Mouse (Mus musculus) brown adipose tissue, adult 24 weeks (tissue): ENCODE data around the gene Kcnd3. TPM values are rescaled to one million over a fixed set of nuclear protein-coding genes. Genes with fewer than 3 reads are reported as not detected.

Source experiments
- H3K27ac ChIP-seq: fragments of 200-500 bp; replicated peaks from 2 replicates; pipeline ENCODE4 v1.5.1; 2012; ENCODE audit warnings: low read depth, mild to moderate bottlenecking, low read length
- H3K4me1 ChIP-seq: fragments of 200-500 bp; 2 replicates; pipeline ENCODE4 v1.6.1; 2012; ENCODE audit warnings: low read length, mixed read lengths; ENCODE audit not compliant: control insufficient read depth, insufficient read depth, insufficient read length
- H3K4me3 ChIP-seq: fragments of 200-500 bp; 2 replicates; pipeline ENCODE4 v1.5.1; 2012; ENCODE audit warnings: low read depth, mild to moderate bottlenecking, low read length, moderate library complexity; ENCODE audit not compliant: insufficient read depth
- polyA plus RNA-seq: library from polyadenylated mRNA; stranded (reverse); fragments of >200 nt; gene quantifications from 2 replicates; pipeline ENCODE4 v1.2.4, GENCODE M21; 2012; ENCODE audit not compliant: missing spikeins, insufficient read depth, insufficient read length

The Kcnd3 gene
- polyA plus RNA-seq, 1 experiment: 0.28 TPM

- peak overlapping the region; percentile 76 for H3K27ac ChIP-seq
- peaks cover 19% of the 10 kb centered on the region for H3K4me1 ChIP-seq
- no peak overlapping the region for H3K4me3 ChIP-seq
Measured at GRCm38 (mm10) chr3:105696387-105697147, 244.4 kb downstream of the Kcnd3 start.

DNA sequence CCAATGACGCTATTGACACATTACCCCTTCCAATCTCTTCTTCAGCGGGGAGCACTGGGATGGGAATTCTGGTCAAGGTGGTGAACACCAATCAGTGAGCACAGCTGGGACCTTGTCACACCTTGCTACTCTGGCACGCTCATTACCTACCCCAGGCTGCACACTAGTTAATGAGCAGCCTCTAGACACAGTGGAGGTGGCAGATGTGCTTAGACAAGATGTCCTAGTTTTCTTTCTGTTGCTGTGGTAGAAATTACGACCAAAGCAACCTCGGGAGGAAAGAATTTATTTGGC, 245.0 kb downstream of the Kcnd3 start:
- H3K4me1 ChIP-seq: peaks cover 24% of the 10 kb centered on the region
- peak overlapping the region; percentile 76 for H3K27ac ChIP-seq
- no peak overlapping the region for H3K4me3 ChIP-seq

- H3K27ac ChIP-seq: no peak overlapping the region; the same call in 1 of the 2 replicates
- H3K4me1 ChIP-seq: peaks cover 24% of the 10 kb centered on the region
- H3K4me3 ChIP-seq: no peak overlapping the region
Measured at GRCm38 (mm10) chr3:105698311-105698710, 246.2 kb downstream of the Kcnd3 start.

DNA sequence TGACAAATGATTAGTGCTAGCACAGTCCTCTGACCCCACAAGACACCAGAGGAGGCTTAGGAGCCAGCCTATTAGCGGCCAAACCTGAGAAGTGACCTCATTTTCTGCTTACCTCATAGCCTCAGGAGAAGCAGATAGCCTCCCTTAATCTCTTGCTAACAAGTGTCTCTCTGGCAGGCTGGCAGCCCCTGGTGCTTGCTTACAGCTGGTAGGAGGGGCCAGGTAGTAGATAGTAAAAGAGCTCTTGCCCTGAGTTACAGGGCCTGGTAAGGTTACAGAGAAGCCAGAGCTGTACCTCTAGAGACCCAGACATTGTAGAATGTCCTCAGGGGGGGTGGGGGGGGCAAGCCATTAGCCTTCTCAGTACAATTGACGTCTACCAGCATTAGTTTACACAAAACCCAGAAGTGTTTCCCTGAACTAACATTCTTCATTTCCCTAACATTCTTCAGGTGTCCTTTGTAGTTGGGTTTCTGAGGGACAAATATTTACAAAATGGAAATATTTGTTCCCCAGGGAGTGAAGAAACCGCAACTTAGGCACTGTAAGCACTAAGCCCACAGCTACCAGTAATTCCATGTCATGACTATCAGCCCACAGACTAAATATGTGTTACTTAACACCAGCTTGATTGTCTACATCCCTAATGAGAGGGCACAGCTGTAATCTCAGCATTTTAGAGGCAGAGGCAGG, 247.3 kb downstream of the Kcnd3 start:
- Histone ChIP-seq H3K27ac (0 out of 2 replicates have a peak overlapping the region, but pooled peaks have one; percentile 9), H3K4me3 (no peak overlapping the region), H3K4me1 (peaks cover 24% of the 10 kb centered on the region)

- Histone ChIP-seq H3K27ac (peak overlapping the region; percentile 97), H3K4me1 (peaks cover 16% of the 10 kb centered on the region), H3K4me3 (peak overlapping the region; percentile 48)
Measured at GRCm38 (mm10) chr3:105700786-105701185, 248.7 kb downstream of the Kcnd3 start.

DNA sequence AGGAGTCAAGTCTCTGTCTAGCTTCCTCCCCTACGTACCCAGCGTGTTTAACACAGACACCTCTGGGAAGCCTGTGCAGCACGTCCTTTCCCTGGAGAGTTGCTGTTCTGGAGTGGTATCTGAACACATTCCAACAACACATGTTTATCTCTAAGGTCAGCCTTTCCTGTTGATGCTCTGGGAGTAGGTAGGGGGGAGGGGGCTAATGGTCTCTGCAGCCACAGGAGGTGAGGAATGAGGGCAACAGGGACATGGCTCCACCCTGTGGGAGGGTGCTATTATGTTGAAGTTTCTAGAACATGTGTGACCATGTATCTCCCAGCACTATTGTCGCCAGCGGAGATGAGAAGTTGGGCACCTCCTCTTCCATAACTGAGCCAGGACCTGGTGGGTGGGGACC, 249.3 kb downstream of the Kcnd3 start:
- peak overlapping the region; percentile 48 for H3K4me3 ChIP-seq
- peak overlapping the region; percentile 97 for H3K27ac ChIP-seq
- peaks cover 10% of the 10 kb centered on the region for H3K4me1 ChIP-seq

DNA sequence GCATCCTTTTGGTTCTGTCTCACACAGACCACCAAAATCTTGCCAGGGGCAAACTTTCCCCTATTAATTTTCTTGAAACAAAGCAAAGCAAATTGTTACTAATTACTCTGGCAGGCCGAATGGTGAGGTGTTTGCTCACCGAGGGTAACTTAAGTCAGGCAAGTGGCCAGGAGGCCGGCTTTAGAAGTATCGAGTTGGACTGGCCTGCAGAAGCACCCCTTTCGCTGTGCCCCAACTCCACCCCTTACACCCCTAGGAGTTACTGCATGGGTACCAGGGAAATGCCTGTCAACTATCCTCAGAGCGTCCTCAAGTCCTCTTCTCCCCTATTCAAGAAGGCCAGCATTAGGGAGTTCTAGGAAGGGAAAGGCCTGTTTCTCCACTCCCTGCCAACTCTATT, 251.4 kb downstream of the Kcnd3 start:
- H3K27ac ChIP-seq: peak overlapping the region; percentile 97
- H3K4me3 ChIP-seq: peak overlapping the region; percentile 51; the same call in 1 of the 2 replicates
- peaks cover 8% of the 10 kb centered on the region; the same call in 1 of the 2 replicates for H3K4me1 ChIP-seq

- peak within 1 kb of the TSS; percentile 65 for H3K4me3 ChIP-seq
- H3K27ac ChIP-seq: peak within 1 kb of the TSS; percentile 97
- H3K4me1 ChIP-seq: peaks cover 10% of the 10 kb centered on the region
Measured at GRCm38 (mm10) chr3:105704031-105705008, 252.2 kb downstream of the Kcnd3 start, which contains the start of gene Inka2. Gene Inka2 (plus strand): TSS chr3:105704599.

- H3K4me3 ChIP-seq: peak overlapping the region; percentile 65
- H3K27ac ChIP-seq: peak overlapping the region; percentile 72
- peaks cover 15% of the 10 kb centered on the region for H3K4me1 ChIP-seq
Measured at GRCm38 (mm10) chr3:105705061-105705549, 253.0 kb downstream of the Kcnd3 start.

DNA sequence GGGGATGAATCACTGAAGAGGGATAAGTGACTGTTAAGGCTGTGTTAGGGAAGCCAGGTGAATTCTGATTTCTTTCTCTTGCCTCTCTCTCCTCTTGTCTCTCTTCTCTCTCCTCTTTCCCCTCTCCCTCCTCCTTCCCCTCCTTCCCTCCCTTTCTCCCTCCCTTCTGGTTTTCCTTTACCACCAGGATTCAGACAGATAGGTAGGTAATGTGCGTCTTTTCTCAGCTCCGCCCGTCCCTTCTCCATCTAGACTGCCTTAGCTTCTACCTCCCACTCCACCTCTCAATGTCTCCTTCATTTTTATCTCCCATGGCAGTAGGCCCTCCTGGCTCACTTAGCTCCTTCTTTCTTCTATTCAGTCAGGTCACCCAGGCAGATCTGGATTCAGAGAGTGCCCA, 253.4 kb downstream of the Kcnd3 start:
- H3K4me3 ChIP-seq: peak overlapping the region; percentile 65
- peaks cover 19% of the 10 kb centered on the region for H3K4me1 ChIP-seq
- H3K27ac ChIP-seq: peak overlapping the region; percentile 54

DNA sequence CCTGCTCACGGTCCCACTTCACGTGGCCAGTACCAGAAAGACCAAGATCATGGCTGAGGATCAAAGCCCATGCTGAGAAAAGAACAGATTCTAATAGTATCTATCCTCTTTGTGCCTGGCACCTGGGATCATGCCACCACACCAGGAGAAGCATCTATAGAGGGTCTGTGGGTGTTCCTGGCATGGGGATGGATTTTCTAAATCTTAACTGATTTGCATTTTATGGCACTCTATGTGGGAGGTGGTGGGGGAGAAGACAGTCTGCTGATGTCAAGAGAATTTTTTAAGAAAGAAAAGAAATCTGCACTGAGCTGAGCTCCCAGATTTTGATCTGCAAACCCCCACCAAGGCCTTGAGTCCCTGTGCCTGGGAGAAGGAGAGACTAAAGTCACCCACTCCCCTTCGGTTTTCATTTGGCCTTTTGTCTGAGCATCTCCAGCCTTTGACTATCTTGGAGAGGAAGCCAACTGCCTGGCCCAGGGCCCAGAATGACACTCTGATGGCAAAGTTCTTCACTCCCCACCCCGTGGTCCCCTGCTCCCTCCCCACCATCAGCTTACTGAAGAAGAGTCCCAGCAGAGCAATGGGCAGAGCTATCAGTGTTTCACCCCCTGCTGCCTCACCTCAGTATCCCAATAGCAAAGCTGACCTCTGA, 254.4 kb downstream of the Kcnd3 start:
- Histone ChIP-seq H3K27ac (no peak overlapping the region; the same call in 1 of the 2 replicates), H3K4me3 (peak overlapping the region; percentile 65), H3K4me1 (peaks cover 22% of the 10 kb centered on the region)

DNA sequence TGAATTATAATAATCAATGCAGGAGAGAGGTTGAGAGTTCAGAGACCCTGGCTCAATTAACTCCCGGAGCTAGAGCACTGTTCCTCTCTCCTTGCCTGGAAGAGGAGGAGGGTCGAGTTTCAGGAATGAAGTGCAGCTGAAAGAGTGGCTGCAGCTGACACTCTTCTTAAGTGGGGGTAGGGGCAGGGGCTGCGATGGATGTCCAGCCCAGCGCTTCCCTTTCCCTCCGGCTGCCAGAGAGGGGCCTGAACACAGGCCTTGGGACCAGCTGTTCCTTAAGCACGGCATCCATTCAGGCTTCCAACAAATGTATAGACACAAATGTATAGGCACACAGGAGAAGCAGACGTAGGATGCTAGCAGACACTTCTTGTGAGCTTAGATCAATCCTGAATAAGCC, 255.5 kb downstream of the Kcnd3 start:
- H3K4me3 ChIP-seq: no peak overlapping the region
- no peak overlapping the region for H3K27ac ChIP-seq
- peaks cover 23% of the 10 kb centered on the region for H3K4me1 ChIP-seq

- 0 out of 2 replicates have a peak overlapping the region, but pooled peaks have one; percentile 21 for H3K27ac ChIP-seq
- H3K4me1 ChIP-seq: peaks cover 28% of the 10 kb centered on the region
- H3K4me3 ChIP-seq: no peak overlapping the region
Measured at GRCm38 (mm10) chr3:105710246-105710645, 258.1 kb downstream of the Kcnd3 start.

GRCm38 (mm10) chr3:105711741-105712140, 259.6 kb downstream of the Kcnd3 start:
- Histone ChIP-seq H3K4me3 (no peak overlapping the region), H3K4me1 (peaks cover 28% of the 10 kb centered on the region), H3K27ac (peak overlapping the region; percentile 52)
